Mouse (Mus musculus) spleen, adult 18-20 months (tissue): Measurements from ENCODE around the gene Gcnt4.

Source experiments
- DNase-seq, 2 experiments: peaks; one replicate each; pipeline ENCODE4 v3.0.0; 2022; ENCODE audit warnings: mixed read lengths in 2 of 2

Gene Gcnt4

GRCm38 (mm10) chr13:96951880-96952279 lies 27.4 kb downstream of the Gcnt4 start:
- no peak for DNase-seq

DNA sequence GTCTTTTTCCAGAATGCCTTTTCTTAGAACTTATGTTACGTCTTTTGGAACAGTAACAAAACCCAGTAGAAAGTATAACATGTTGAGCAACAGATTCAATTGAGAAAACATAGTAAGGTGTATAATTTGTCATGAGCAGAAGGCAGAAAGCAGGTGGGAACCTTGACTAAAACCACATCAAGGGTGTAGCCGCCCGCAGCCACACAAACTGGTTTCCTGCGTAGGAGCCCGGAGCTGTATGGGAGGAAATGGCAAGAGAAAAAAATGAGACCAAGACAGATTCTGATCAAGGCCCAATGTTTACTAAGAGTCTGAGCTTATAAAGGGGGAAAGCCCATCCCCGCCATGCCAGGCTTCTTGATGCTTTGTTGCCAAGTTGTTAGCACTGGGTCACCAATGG lies 32.0 kb downstream of the Gcnt4 start:
- peak; percentile 5 to 9 for DNase-seq

GRCm38 (mm10) chr13:96960019-96960418 lies 35.5 kb downstream of the Gcnt4 start:
- DNase-seq = no peak

DNA sequence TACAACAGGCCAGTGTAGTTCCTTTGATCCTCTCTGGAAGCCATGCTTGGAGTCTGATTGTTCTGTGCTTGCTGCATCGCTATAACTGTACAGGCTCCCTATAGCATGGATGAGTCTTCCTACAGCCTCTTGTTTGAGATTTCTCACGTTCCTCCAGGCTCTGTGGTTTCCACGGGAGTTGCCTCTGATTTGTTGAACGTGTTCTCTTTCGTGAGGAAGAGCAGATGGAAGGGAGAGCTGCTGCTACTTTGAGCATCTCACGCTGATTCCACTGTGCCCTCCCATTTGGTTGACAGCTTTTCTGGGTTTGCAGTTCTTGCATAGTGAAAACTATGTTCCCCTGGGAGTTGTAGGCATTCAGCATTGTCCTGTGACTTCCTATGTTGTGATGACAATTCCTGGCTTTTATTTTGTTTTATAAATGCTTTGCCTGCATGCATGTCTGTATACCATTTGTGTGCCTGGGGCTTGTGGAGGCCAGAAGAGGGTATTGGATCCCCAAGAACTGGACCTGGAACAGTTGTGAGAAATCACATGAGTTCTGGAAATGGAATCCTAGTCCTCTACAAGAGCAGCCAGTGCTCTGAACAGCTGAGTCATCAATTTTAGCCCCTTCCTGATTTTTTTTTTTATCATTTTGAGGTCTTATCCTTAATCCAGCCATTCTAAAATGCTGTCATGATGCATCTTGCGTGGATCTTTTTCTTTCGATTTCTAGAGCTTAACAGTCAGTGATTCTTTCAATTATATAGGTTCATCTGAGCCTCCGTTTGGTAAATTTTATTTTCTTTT lies 37.1 kb downstream of the Gcnt4 start:
- DNase-seq = no peak

DNA sequence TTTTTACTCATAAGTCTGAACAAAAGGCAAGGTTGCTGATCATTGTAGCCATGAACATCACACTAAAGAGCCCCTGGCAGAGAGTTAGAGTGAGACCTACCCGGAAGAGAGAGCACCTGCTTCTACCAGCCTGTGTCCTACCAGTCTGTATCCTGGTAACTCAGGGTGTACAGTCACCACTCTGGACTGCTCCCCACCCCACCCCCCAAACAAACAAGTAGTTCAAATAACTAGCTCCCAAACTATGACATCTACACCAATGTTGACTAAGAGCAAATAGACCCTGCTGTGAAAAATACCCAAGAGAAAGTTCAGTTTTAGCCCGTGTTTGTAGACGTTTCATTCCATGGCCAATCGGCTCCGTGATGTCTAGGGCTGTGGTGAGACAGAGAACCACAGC lies 38.3 kb downstream of the Gcnt4 start:
- DNase-seq = no peak

- DNase-seq = no peak
Measured at GRCm38 (mm10) chr13:96964981-96965380, 40.5 kb downstream of the Gcnt4 start.

- DNase-seq = no peak
Measured at GRCm38 (mm10) chr13:96966210-96967089, 42.0 kb downstream of the Gcnt4 start.

DNA sequence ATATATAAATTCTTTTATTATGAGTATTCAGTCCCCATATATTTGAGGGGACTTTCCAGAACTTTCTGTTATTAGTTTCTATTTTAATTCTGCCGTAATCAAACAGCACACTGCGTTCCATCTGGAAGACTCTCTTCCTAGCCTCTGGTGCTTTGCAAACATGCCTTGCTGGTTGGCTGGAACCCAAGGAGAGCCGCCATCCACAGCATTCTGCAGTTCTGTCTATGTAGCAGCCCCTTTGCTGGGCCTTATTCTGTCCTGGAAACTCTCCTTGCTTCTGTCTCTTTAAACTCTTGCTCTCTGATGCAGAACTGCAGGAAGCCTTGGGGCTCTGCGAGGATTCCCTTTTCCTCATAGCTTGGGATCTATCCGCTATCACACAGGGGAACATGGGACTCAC lies 42.6 kb downstream of the Gcnt4 start:
- no peak for DNase-seq

GRCm38 (mm10) chr13:96967822-96968221 lies 43.3 kb downstream of the Gcnt4 start:
- DNase-seq = no peak

DNA sequence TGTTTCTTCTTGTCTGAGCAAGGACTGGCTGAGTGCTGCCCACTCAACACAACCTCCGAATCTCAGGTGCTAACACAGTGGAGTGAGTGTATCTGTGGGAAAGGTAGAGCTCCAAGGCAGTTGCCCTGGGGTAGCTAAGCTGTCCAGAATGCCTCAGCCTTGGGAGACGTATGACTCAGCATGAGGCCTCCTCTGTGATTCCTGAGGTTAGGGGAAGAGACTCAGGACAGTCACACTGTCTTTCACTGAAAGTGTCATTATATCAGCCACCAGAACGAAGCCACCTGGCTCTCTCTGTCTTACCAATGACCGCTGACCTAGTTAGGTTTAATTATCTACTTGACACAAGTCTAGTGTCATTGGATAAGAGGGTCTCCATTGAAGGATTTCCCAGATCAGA lies 46.6 kb downstream of the Gcnt4 start:
- DNase-seq = no peak

GRCm38 (mm10) chr13:96971861-96972282 lies 47.4 kb downstream of the Gcnt4 start:
- no peak for DNase-seq

DNA sequence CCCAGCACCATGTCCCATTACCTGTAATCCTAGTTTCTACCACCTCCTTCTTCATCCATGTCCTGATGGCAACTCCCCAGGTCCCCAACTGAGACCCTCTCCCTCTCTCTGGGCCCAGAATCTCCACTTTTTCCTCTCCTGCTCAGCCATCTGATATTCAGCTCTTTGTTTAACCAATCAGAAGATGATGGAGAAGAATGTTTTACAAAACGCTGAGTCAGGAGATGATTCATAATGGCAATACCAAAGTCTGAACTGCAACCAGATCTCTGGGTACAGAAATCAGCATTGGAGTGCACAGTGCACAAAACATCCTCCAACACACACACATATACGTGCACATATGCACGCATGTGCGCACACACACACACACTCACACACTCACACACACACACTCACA lies 48.8 kb downstream of the Gcnt4 start:
- no peak for DNase-seq

DNA sequence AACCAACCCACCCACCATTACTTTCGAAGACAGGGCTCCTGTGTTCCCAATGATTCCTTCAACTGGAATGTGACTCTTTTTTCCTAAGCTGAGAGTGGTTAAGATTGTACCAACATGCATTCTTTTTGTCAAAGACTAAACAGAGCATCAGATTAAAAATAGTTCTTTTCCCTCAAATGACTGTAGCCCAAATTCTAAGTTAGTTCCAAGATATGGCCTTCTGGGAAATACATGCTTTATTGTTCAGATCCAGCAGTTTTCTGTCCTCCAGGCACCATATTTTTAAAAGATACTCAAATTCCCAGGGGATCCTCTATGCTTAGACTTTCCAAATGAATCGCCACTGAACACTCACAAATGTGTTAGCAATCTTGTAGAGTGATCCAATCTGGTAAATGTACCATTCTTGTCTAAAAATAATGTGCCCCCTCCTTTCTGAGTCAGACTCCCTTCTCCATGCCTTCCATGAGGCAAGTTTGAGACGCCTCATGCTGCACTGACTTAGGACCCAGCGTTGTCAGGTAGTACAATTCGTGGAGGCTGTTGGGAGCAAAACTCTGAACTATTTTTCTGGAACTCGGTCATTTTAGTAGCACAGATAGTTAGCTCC lies 52.6 kb downstream of the Gcnt4 start:
- DNase-seq = no peak

DNA sequence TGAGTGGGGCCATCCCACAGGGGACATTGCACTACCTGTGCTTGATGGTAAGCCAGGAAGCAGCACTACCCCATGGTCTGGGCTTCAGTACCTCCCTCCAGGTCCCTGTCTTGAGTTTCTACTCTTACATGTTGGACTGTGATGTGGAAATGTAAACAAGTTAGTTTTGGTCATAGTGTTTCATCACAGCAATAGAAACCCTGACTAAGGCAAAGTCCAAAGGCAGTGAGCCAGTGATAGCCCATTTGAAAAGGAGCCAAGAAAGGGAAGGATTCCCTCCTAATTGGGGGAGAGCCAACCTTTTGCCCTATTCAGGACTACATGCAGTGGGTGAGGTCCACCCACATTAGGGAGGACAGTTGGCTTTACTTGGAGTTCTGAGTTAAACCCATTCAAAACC lies 56.1 kb downstream of the Gcnt4 start:
- no peak for DNase-seq

GRCm38 (mm10) chr13:96983251-96984126 lies 59.0 kb downstream of the Gcnt4 start:
- DNase-seq = no peak

- no peak for DNase-seq
Measured at GRCm38 (mm10) chr13:96984688-96985087, 60.2 kb downstream of the Gcnt4 start.

DNA sequence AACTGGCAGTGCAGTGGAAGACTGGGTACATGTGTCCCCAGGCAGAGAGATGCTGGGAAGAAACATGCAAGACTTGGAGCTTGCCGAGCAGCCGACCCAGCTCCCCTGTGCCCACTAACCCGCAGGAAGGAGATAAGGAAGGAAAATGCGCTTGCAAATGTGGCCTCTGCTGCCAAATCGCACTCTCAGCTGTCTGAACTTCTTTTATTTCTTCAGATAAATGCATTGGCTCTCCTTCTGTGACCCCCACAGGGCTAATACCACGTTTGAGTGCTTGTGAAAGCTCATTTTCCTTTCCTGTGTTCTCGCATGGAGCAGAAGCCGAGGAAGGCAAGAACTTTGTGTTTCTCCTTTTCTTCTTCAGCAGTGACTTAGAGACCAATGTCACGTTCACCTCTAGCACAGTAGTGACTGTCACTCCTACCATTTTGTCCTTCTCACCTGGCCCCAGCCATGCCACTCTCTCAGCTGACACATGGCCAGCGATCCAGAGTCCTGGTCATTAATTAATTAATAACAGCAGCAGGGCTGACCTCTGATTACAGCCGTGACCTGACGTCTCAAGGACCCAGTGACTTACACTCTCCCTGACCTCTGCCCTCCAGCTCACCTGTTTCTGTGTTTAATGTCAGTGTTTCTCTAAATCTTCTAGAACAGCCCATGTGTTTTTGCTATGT lies 61.2 kb downstream of the Gcnt4 start:
- no peak for DNase-seq

GRCm38 (mm10) chr13:96989129-96989528 lies 64.6 kb downstream of the Gcnt4 start:
- DNase-seq = no peak

GRCm38 (mm10) chr13:96990045-96990444 lies 65.6 kb downstream of the Gcnt4 start:
- DNase-seq = no peak

GRCm38 (mm10) chr13:96990561-96991265 lies 66.2 kb downstream of the Gcnt4 start:
- DNase-seq = no peak

DNA sequence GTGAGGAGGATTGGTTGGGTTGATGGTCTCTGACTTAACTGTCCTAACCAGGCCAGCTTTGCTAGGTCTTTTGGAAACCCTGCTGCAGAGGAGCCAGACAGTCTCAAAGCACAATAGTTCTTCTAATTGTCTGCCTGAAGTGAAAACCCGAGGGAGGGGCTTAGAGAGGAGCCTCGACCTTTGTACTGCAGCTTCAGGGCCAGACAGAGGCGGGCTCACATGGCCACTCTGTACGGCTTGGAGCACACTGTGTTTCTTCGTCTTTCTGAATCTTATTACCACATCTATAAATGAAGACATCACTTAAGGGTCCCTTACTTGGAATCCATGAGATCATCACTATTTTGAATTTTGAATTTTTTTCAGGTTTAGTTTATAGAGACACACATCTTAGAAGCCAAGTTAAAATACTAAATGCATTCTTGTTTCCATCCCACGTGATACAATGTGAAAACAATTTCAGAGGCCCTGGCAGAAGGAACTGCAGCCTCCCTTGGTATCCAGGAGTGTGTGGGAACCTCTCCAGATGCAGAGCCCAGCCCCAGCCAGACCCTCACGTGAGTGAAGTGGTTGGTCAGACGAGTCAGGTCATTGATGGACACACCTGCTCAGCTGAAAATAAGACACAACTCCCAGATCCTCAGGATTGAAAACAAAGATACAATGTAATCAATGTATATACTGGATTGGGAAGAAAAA lies 69.0 kb downstream of the Gcnt4 start:
- DNase-seq = no peak
